Mouse (Mus musculus): ENCODE results near the gene Aldoart2. TPM values are rescaled to one million over a fixed set of nuclear protein-coding genes. Genes with fewer than 3 reads are reported as not detected.
"Not testable (repeated sequence)": the region's sequence is repeated elsewhere in the genome, so short reads cannot be mapped to it uniquely, and the experiment has no call there.

Gene Aldoart2
- total RNA-seq (2015; ENCODE audit: low replicate concordance) (not detected in 2 replicates), total RNA-seq (2017; ENCODE audit: low replicate concordance) (not detected in 2 replicates)

DNA sequence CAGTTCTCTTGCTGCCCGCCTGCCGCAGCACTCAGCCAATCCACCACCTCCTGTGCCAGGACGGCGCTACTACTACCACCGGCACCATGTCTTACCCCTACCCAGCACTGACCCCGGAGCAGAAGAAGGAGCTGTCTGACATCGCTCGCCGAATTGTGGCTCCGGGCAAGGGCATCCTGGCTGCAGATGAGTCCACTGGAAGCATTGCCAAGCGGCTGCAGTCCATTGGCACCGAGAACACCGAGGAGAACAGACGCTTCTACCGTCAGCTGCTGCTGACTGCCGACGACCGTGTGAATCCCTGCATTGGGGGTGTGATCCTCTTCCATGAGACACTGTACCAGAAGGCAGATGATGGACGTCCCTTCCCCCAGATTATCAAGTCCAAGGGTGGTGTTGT is at the start of gene Aldoart2:
Gene Aldoart2, plus strand, starts transcription at position 34 of the 400 bp plus-strand sequence.
- no peak for ATAC-seq (replicated peaks; ENCODE audit: low FRiP score, poor library complexity, severe bottlenecking)

DNA sequence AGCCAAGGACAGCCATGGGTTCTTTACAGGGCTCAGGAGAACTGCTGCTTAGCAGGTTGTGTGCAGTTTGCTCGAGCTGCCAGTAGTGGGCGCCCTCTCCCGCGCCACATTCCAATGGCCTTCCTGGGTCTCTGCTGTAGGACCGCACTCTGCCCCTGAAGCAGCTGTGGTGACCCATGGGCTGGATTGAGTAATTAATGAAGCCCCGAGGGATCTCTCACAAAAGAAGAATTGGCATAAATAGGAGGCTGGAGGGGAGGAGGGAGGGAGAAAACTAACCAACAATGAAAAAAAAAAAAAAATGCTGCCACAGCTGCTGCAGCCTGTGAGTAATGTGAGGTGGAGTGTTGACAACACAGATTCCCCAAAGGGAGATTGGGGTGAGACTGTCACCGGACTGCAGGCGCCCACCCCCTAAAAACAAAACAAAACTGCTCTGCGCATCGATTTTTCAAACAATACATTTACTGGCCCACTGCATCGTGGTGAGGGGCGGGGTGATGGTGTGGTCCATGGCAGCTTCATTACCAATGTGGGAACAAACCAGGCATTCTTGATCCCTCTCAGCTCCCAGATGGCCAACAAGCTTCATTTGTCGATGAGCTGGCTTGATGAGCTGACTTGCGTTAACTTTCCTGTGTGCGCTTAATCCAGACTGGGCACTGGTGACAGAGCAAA is 46.8 kb upstream of the Aldoart2 start:
- ATAC-seq (replicated peaks; ENCODE audit: low FRiP score, poor library complexity, severe bottlenecking): 0 out of 2 replicates have a peak, but pooled peaks have one; percentile 49

- no peak for ATAC-seq (replicated peaks; ENCODE audit: low FRiP score, poor library complexity, severe bottlenecking)
These were observed 37.9 kb upstream of the Aldoart2 start for GRCm38 (mm10) chr12:55526983-55527752.

- no peak for ATAC-seq (replicated peaks; ENCODE audit: low FRiP score, poor library complexity, severe bottlenecking)
These were observed 28.4 kb upstream of the Aldoart2 start for GRCm38 (mm10) chr12:55536537-55537135.

DNA sequence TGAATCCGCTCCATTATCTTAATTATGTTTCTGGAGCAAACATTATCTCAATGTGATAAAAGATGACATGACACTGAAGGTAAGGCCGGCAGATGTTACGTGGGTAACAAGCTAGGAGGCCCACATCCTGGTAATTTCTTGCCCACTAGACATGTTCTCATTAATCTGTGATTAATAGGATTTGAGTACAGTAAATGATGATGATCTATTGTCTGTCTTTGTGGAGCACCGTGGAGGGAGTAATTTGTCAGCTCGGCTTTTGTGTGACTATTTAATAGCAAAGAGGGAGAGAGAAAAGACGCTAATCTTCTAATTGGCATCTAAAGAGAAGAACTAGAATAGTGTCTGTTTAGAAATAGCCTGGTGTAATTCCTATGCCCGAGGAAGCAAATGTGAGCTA is 27.3 kb upstream of the Aldoart2 start:
- ATAC-seq (replicated peaks; ENCODE audit: low FRiP score, poor library complexity, severe bottlenecking): no peak

GRCm38 (mm10) chr12:55538328-55538971 is 26.6 kb upstream of the Aldoart2 start:
- no peak for ATAC-seq (replicated peaks; ENCODE audit: low FRiP score, poor library complexity, severe bottlenecking)

GRCm38 (mm10) chr12:55539157-55539556 is 25.9 kb upstream of the Aldoart2 start:
- ATAC-seq (replicated peaks; ENCODE audit: low FRiP score, poor library complexity, severe bottlenecking): no peak

DNA sequence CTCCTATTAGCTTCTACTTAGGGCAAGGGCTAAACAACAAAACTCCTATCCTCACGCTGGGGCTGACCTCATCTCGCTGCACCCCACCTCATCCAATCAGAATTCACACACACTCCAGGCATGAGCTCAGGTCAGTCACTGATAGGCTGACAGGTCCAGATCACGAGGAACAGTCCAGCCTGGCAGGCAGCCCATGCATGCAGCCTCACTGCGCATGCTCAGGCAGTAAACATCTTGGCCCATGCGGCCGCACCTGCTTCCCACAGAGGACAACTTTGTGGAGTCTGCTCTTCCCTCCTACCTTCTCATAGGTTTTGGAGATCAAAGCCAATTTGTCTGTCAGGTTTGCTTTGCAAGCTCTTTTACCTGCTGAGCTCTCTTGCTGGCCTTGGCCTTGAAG is 10.1 kb upstream of the Aldoart2 start:
- not testable (repeated sequence) for ATAC-seq (replicated peaks; ENCODE audit: low FRiP score, poor library complexity, severe bottlenecking)

DNA sequence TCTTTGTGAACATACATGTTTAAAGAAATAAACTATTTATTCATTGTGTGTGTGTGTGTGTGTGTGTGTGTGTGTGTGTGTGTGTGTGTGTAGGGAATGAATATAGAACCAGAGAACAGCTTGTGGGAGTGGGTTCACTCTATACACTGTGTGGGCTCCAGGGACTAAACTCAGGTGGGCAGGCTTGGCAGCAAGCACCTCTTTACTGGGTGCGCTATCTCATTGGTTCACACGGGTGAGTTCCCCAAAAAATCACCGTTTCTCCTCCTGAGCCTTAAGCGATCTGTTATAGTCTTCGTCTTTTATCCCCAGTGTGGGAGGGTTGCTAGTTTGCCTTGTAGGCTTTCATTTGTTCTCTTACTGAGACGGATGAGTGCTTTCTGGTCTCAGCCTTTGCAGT is 7.2 kb upstream of the Aldoart2 start:
- ATAC-seq (replicated peaks; ENCODE audit: low FRiP score, poor library complexity, severe bottlenecking): no peak

DNA sequence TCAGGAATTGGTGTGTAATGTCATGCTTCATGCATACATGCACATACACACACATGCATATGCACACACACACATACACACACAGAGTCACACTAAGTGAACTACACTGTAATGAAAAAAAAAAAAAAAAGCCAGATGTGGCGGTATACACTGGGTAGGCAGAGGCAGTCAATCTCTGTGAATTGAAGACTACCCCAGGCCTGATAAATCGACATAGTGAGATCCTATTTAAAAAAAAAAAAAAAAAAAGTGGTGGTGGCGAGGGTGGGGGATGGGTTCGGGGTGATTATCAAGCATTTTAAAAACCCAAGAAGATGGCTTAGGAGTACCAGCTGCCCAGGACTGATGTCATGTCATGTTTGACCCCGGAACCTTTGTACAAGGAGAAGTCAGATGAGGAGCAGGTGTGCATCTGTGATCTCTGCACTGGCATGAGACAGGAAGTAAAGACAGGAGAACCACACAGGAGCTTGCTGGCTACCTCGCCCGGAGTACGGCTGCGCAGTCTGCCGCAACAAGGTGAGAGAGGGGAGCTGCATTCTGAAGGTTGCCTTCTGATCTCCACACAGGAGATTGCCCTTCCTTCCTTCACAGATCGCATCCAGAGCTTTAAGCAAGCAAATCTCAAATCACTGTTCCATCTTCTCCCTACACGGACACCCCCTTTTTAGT is 5.7 kb upstream of the Aldoart2 start:
- no peak for ATAC-seq (replicated peaks; ENCODE audit: low FRiP score, poor library complexity, severe bottlenecking)

DNA sequence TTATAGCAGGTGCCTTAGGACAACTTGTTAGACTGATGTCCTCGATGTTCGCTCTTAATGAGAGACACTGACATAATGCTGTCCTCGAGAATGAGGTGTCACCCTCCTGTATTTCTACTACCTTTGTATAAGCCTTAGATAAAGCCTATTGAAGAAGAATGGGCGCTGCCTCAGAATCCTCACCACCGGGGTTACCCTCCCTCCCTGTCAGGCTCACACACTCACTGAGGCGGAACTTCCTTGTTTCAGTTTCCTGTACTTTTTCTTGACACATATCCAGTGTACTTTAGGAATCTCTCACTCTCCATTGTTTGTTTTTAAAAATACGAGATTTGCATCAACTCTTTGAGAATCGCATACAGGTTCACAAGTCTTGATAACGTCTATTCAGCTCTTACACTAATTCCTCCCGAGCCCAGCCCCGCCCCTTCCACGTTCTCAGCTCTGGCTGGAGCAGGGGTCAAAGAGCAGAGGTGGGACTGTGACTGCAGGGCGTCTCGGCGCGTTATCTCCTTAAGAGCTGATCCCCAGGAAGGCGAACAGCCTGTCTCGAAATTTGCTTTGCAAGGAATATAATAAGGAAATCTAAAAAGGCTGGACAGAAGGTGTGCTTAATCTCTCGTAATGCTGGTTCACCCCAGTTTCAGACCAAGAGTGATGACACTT is 4.9 kb upstream of the Aldoart2 start:
- no peak for ATAC-seq (replicated peaks; ENCODE audit: low FRiP score, poor library complexity, severe bottlenecking)

DNA sequence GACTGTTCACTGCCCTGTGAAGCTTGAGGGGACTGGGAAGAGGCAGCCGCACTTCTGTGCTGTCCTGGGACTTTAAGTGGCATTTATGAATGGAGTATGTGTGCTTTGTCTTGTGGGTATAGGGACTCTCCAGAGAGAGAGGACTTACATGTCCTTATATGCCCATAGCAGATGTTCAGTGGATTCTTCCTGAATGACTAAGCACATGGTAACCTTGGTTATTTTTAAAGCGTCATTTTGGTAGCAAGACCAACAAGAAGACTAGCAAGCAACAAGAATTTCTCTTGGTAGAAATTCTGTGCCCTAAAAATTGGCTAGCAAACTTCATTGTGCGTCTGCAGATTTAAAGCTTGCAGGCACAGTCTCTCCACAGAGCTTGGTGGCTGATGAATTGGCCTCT is 1.3 kb upstream of the Aldoart2 start:
- ATAC-seq (replicated peaks; ENCODE audit: low FRiP score, poor library complexity, severe bottlenecking): no peak

DNA sequence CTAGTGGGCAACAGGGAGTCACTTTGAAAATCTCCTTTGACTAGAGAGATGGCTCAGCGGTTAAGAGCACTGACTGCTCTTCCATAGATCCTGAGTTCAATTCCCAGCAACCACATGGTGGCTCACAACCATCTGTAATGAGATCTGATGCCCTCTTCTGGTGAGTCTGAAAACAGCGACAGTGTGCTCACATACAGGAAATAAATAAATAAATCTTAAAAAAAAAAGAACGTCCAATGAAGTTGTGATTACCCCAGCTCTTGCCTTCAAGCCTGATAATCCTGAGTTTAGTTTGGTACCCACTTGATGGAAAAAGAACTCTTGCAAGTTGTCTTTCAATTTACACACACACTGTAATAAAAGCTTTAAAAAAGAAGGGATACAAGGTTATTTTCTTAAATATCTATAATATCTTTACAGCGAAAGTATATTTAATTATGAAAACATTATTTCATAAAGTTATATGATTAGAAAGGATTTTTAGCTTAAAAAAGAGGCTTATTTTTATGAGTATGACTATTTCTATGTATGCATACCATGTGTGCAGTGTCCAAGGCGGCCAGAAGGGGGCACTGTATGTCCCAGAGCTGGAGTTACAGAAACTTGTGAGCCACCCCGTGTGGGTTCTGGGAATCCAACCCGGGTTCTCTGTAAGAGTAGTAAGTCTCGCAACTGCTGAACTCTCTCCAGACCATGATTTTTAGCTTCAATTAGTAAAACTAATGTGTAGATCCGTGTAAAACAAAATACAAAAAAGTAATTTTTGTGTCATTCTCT is 664 bp upstream of the Aldoart2 start:
- ATAC-seq (replicated peaks; ENCODE audit: low FRiP score, poor library complexity, severe bottlenecking): no peak

DNA sequence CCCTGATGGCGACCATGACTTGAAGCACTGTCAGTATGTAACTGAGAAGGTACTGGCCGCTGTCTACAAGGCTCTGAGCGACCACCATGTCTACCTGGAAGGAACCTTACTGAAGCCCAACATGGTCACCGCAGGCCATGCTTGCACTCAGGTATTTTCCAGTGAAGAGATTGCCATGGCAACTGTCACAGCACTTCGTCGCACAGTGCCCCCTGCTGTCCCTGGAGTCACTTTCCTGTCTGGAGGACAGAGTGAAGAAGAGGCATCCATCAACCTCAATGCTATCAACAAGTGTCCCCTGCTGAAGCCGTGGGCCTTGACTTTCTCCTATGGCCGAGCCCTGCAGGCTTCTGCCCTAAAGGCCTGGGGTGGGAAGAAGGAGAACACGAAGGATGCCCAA is 828 bp downstream of the Aldoart2 start:
- ATAC-seq (replicated peaks; ENCODE audit: low FRiP score, poor library complexity, severe bottlenecking): no peak

- no peak for ATAC-seq (replicated peaks; ENCODE audit: low FRiP score, poor library complexity, severe bottlenecking)
These were observed 1.8 kb downstream of the Aldoart2 start for GRCm38 (mm10) chr12:55566837-55567236.

DNA sequence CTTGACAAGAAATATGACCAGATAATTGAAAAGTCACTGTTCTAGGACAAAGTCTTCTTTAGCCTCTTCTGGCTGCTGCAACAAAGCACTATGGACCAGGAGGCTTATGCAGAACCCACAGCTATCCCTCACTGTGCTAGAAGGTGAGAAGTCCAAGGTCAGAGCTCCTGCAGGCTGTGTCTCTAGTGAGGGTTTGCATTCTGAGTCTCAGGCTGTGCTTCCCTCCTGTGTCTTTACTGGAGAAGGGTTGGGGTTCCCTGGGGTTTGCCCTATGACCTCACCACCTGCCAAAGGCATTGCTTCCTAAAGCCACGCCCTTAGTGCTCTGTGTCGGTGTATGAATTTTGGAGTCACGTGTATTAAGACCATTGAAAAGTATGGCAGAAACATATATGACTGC is 3.4 kb downstream of the Aldoart2 start:
- no peak for ATAC-seq (replicated peaks; ENCODE audit: low FRiP score, poor library complexity, severe bottlenecking)

GRCm38 (mm10) chr12:55569676-55570075 is 4.6 kb downstream of the Aldoart2 start:
- no peak for ATAC-seq (replicated peaks; ENCODE audit: low FRiP score, poor library complexity, severe bottlenecking)

DNA sequence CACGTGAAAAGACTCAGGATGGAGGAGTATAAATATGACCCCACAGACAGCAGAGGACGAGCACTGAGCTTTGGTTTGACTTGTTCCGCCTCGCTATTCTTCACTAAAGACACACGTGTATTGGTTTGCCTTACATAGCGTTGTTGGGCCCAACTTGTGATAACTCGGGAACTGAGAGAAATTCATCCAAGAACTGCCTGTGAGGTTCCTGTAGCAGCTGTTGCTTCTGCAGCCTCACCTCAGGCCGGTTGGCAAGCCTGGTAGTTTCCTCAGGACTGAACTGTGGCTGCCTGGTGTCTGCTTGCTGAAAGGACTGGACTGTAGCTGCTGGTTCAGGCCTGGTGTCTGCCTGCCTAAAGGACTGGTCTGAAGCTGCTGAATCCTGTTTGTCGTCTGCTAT is 5.6 kb downstream of the Aldoart2 start:
- no peak for ATAC-seq (replicated peaks; ENCODE audit: low FRiP score, poor library complexity, severe bottlenecking)

DNA sequence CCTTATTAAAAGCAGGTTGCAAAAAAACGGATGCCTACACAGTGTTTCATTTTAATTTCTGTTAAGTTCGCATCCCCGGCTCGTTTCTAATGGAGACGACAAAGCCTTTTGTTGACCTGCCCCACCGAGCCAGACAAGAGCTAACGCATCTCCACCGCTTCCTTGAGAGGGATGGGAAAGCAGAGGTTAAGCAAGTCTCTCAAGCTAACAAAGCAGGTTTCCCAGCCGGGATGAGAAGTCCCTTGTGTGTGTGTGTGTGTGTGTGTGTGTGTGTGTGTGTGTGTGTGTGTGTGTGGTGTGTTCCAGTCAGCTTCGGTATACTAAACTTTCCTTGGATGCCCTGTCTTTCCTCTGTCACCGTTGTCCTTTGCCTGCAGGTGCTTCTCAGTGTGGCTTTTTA is 6.1 kb downstream of the Aldoart2 start:
- ATAC-seq (replicated peaks; ENCODE audit: low FRiP score, poor library complexity, severe bottlenecking): no peak

Measured in erythroid progenitor cell, adult 5-6 weeks (primary cell).